Mouse (Mus musculus): ENCODE data around the gene Ric8b.

Ric8b gene

GRCm38 (mm10) chr10:84998225-84998579 lies 80.8 kb downstream of the Ric8b start:
- in situ Hi-C loops (cut with MboI; ENCODE audit: unreplicated experiment in 2 of 2) = no loop called here

GRCm38 (mm10) chr10:85001920-85002319 lies 84.5 kb downstream of the Ric8b start:
- in situ Hi-C loops (cut with MboI; ENCODE audit: unreplicated experiment in 2 of 2) = loop anchor here in 1 of 2 experiments (25.0 kb wide), 1 partner anchor 1460 kb away; no protein-coding TSS in a partner anchor

GRCm38 (mm10) chr10:85003190-85004026 lies 86.0 kb downstream of the Ric8b start:
- in situ Hi-C loops (cut with MboI; ENCODE audit: unreplicated experiment in 2 of 2) = loop anchor here in 1 of 2 experiments (25.0 kb wide), 1 partner anchor 1459 kb away; no protein-coding TSS in a partner anchor

GRCm38 (mm10) chr10:85006573-85007310 lies 89.3 kb downstream of the Ric8b start:
- in situ Hi-C loops (cut with MboI; ENCODE audit: unreplicated experiment in 2 of 2) = loop anchor here in 1 of 2 experiments (25.0 kb wide), 1 partner anchor 1456 kb away; no protein-coding TSS in a partner anchor

GRCm38 (mm10) chr10:85007861-85008840 lies 90.7 kb downstream of the Ric8b start:
- in situ Hi-C loops (cut with MboI; ENCODE audit: unreplicated experiment in 2 of 2) = loop anchor here in 1 of 2 experiments (25.0 kb wide), 1 partner anchor 1454 kb away; no protein-coding TSS in a partner anchor

GRCm38 (mm10) chr10:85011066-85011465 lies 93.7 kb downstream of the Ric8b start:
- in situ Hi-C loops (cut with MboI; ENCODE audit: unreplicated experiment in 2 of 2) = loop anchor here (10.0 to 25.0 kb wide), 2 partner anchors 114 to 1451 kb away; partner anchors contain the start of gene Mterf2 (in 1 of the 2)

- in situ Hi-C loops (cut with MboI; ENCODE audit: unreplicated experiment in 2 of 2) = loop anchor here (10.0 to 25.0 kb wide), 2 partner anchors 111 to 1449 kb away; partner anchors contain the start of gene Mterf2 (in 1 of the 2)
Observed at GRCm38 (mm10) chr10:85013464-85013863, 96.0 kb downstream of the Ric8b start.

- in situ Hi-C loops (cut with MboI; ENCODE audit: unreplicated experiment in 2 of 2) = loop anchor here (10.0 to 25.0 kb wide), 2 partner anchors 111 to 1448 kb away; partner anchors contain the start of gene Mterf2 (in 1 of the 2)
Observed at GRCm38 (mm10) chr10:85013924-85014428, 96.6 kb downstream of the Ric8b start.

- in situ Hi-C loops (cut with MboI; ENCODE audit: unreplicated experiment in 2 of 2) = loop anchor here (10.0 to 25.0 kb wide), 2 partner anchors 110 to 1448 kb away; partner anchors contain the start of gene Mterf2 (in 1 of the 2)
Observed at GRCm38 (mm10) chr10:85014456-85014976, 97.1 kb downstream of the Ric8b start.

GRCm38 (mm10) chr10:85022647-85023312 lies 105.4 kb downstream of the Ric8b start:
- in situ Hi-C loops (cut with MboI; ENCODE audit: unreplicated experiment in 2 of 2) = loop anchor here in 1 of 2 experiments (25.0 kb wide), 1 partner anchor 1440 kb away; no protein-coding TSS in a partner anchor

- in situ Hi-C loops (cut with MboI; ENCODE audit: unreplicated experiment in 2 of 2) = loop anchor here in 1 of 2 experiments (25.0 kb wide), 1 partner anchor 1439 kb away; no protein-coding TSS in a partner anchor
Observed at GRCm38 (mm10) chr10:85023313-85023666, 105.9 kb downstream of the Ric8b start.

- in situ Hi-C loops (cut with MboI; ENCODE audit: unreplicated experiment in 2 of 2) = loop anchor here in 1 of 2 experiments (25.0 kb wide), 1 partner anchor 1214 kb away; no protein-coding TSS in a partner anchor
Observed at GRCm38 (mm10) chr10:85025799-85026424, 108.5 kb downstream of the Ric8b start.

- in situ Hi-C loops (cut with MboI; ENCODE audit: unreplicated experiment in 2 of 2) = loop anchor here in 1 of 2 experiments (25.0 kb wide), 1 partner anchor 1215 kb away; no protein-coding TSS in a partner anchor
Observed at GRCm38 (mm10) chr10:85027619-85028175, 110.3 kb downstream of the Ric8b start.

GRCm38 (mm10) chr10:85035131-85035725 lies 117.8 kb downstream of the Ric8b start:
- in situ Hi-C loops (cut with MboI; ENCODE audit: unreplicated experiment in 2 of 2) = loop anchor here in 1 of 2 experiments (25.0 kb wide), 1 partner anchor 1223 kb away; no protein-coding TSS in a partner anchor

- in situ Hi-C loops (cut with MboI; ENCODE audit: unreplicated experiment in 2 of 2) = loop anchor here in 1 of 2 experiments (25.0 kb wide), 1 partner anchor 1226 kb away; no protein-coding TSS in a partner anchor
Observed at GRCm38 (mm10) chr10:85038147-85038546, 120.7 kb downstream of the Ric8b start.

- in situ Hi-C loops (cut with MboI; ENCODE audit: unreplicated experiment in 2 of 2) = loop anchor here in 1 of 2 experiments (25.0 kb wide), 1 partner anchor 1227 kb away; no protein-coding TSS in a partner anchor
Observed at GRCm38 (mm10) chr10:85038852-85039251, 121.4 kb downstream of the Ric8b start.

GRCm38 (mm10) chr10:85044191-85044711 lies 126.8 kb downstream of the Ric8b start:
- in situ Hi-C loops (cut with MboI; ENCODE audit: unreplicated experiment in 2 of 2) = loop anchor here (10.0 to 25.0 kb wide), 3 partner anchors 209 to 1232 kb away; no protein-coding TSS in a partner anchor

Data from v-Abl transformed pro-B cells (cell line).